Mouse (Mus musculus) heart, embryonic 16.5 days (tissue): ENCODE data around the gene Olfr67. TPM values are rescaled to one million over a fixed set of nuclear protein-coding genes. Genes with fewer than 3 reads are reported as not detected.
"Not testable (repeated sequence)": the region's sequence is repeated elsewhere in the genome, so short reads cannot be mapped to it uniquely, and the experiment has no call there.

Experiments
- ATAC-seq: fragments of 200-750 bp; cut with Nextera tagmentation; replicated peaks from 2 replicates; pipeline ENCODE4 v1.8.0; 2017; ENCODE audit warnings: moderate number of reproducible peaks; ENCODE audit not compliant: insufficient read depth, low FRiP score; ENCODE audit errors: extremely low read depth
- H3K27ac ChIP-seq: fragments of 300-500 bp; sonication (generic); 2 replicates; pipeline ENCODE4 v1.5.1; 2014; ENCODE audit warnings: mild to moderate bottlenecking, low read length, control low read depth, moderate library complexity
- H3K27me3 ChIP-seq: fragments of 300-500 bp; sonication (generic); 2 replicates; pipeline ENCODE4 v1.6.1; 2014; ENCODE audit warnings: low read length, mixed read lengths; ENCODE audit not compliant: control insufficient read depth, insufficient read depth
- H3K36me3 ChIP-seq: fragments of 300-500 bp; sonication (generic); 2 replicates; pipeline ENCODE4 v1.6.1; 2014; ENCODE audit not compliant: control insufficient read depth, insufficient read depth
- H3K4me1 ChIP-seq: fragments of 300-500 bp; sonication (generic); 2 replicates; pipeline ENCODE4 v1.6.1; 2014; ENCODE audit warnings: low read length, mixed read lengths; ENCODE audit not compliant: control insufficient read depth, insufficient read depth
- H3K4me2 ChIP-seq: fragments of 300-500 bp; sonication (generic); 2 replicates; pipeline ENCODE4 v1.6.1; 2014; ENCODE audit warnings: low read depth, mild to moderate bottlenecking, control low read depth, low read length
- H3K4me3 ChIP-seq: fragments of 300-500 bp; sonication (generic); 2 replicates; pipeline ENCODE4 v1.5.1; 2014; ENCODE audit warnings: mild to moderate bottlenecking, control low read depth, low read length
- H3K9ac ChIP-seq: fragments of 300-500 bp; sonication (generic); 2 replicates; pipeline ENCODE4 v1.6.1; 2014; ENCODE audit warnings: low read length, control low read depth
- H3K9me3 ChIP-seq: fragments of 300-500 bp; sonication (generic); replicated peaks from 2 replicates; pipeline ENCODE4 v1.6.1; 2016; ENCODE audit warnings: low read length; ENCODE audit not compliant: control insufficient read depth
- WGBS: fragments of 180-500 bp; shearing (Covaris S2); extraction: QIAGEN DNeasy Blood & Tissue Kit; methylation state at CpG from one replicate; pipeline ENCODE4 v1.1.7; 2014; 5-methylcytosine and 5-hydroxymethylcytosine counted together
- polyA plus RNA-seq: library from polyadenylated mRNA; unstranded; fragments of >200 nt; fragmentation: Nextera tagmentation; extraction: Ambion mirVana; gene quantifications from 2 replicates; pipeline ENCODE4 v1.2.1, GENCODE M21; 2015

Gene Olfr67
- polyA plus RNA-seq, 1 experiment from 2014 or later: not detected

DNA sequence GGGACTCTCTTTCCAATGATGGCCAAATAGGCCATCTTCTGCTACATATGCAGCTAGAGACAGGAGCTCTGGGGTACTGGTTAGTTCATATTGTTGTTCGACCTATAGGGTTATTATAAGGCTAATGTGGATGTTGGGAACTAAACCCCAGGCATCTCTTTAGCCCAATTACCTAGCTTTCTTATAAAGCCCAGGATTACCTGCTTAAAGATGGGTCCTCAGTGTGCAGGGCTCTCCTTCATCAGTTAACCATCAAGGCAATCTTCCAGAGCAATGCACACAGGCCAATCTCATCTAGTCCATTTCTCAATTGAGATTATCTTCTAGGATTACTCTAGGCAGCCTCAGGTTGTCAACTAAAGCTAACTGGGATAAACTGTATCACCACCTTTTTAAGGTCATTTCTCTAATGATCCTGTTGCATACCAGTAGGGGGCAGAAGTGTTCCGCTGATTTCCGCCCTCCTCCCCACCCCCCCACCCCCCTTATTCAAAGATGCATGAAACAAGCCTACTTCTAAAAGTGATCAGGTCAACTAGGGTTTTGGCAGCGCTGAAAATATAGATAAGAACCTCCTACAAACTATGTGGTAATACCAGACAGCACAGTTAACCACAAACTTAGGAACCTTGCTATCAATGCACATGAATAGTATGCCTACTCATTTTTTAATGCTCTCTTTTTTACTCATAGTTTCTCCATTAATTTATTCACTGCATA lies 1.2 kb upstream of the Olfr67 start:
- Histone ChIP-seq H3K27ac (no peak overlapping the region), H3K4me3 (no peak overlapping the region), H3K27me3 (no peaks in the 10 kb centered on the region), H3K9me3 (peaks cover 2% of the 10 kb centered on the region; the same call in 1 of the 2 replicates), H3K36me3 (no peaks in the 10 kb centered on the region), H3K4me2 (no peak overlapping the region), H3K4me1 (no peaks in the 10 kb centered on the region), H3K9ac (no peak overlapping the region)
- 15% methylated on average over 4 of the region's 4 CpGs for WGBS
- ATAC-seq: no peak

DNA sequence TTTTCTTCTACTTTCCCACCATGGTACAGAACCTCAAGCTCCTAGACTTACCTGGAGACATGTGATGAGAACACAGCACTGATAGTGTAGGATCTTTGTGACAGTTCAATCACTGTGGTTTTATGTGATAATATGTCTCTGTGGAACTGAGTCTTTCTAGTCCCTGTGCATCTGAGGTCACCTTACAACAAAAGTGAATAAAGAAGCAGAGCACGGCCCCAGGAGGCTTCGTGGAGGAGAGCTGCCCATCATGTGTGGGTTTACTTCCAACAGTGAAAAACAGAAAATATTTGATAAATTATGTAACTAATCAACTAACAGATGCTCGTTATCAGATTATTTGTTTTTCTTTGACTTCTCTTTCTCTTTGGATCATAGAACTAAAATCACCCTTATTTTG lies 12.0 kb downstream of the Olfr67 start, which contains the start of gene Olfr68:
Olfr68 (minus strand) TSS at position 101 of the 400 bp plus-strand sequence.
- WGBS: 67% methylated on average over 3 of the region's 3 CpGs
- no peaks in the 10 kb centered on the region for H3K4me1 ChIP-seq
- no peak for ATAC-seq
- no peak within 1 kb of the TSS for H3K4me2 ChIP-seq
- H3K9ac ChIP-seq: no peak within 1 kb of the TSS
- H3K27ac ChIP-seq: no peak within 1 kb of the TSS
- no peak within 1 kb of the TSS for H3K4me3 ChIP-seq
- no peaks in the 10 kb centered on the region for H3K27me3 ChIP-seq
- no peaks in the 10 kb centered on the region for H3K36me3 ChIP-seq
- no peaks in the 10 kb centered on the region for H3K9me3 ChIP-seq

DNA sequence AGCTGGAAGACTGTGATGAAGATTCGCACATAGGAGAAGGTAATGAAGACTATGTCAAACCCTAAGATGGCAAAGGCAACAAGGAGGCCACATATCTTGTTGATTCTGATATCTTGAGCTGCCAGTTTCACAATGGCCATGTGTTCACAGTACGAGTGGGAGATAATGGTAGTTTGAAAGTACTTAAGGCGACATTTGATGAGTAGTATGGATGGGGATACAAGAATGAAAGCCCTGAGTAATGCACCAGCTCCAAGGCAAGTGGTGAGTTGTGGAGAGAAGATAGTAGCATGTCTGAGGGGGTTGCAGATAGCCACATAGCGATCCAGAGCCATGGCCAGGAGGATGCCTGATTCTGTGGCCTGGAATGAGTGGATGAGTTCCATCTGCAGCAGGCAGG lies 14.0 kb downstream of the Olfr67 start:
- 53% methylated on average over 4 of the region's 4 CpGs for WGBS
- ATAC-seq: not testable (repeated sequence)

DNA sequence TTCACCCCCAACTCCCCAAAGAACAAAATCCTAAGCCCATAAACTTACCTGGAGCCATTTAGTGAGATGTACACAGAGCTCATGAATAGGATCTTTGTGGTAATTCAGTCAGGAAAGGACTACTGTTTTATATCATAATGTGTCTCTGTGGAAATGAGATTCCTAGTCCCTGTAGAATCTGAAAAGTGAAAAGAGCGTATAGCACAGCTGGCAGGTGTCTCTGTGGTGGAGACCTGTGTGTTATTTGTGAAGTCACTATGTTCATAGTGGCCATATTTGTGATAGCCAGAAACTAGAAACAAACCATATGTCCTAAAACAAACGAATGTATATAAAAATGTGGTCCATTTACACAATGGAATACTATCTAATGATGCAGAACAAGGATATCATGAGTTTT lies 20.1 kb downstream of the Olfr67 start, which contains the start of gene Olfr69:
Olfr69 (minus strand) TSS at position 101 of the 400 bp plus-strand sequence.
- Histone ChIP-seq H3K4me2 (no peak within 1 kb of the TSS), H3K4me3 (no peak within 1 kb of the TSS), H3K27ac (no peak within 1 kb of the TSS), H3K9me3 (no peaks in the 10 kb centered on the region), H3K9ac (no peak within 1 kb of the TSS), H3K27me3 (no peaks in the 10 kb centered on the region), H3K4me1 (no peaks in the 10 kb centered on the region), H3K36me3 (no peaks in the 10 kb centered on the region)
- ATAC-seq: no peak
- WGBS: 56% methylated on average over 2 of the region's 2 CpGs

More for the DNA sequence above, 14.0 kb downstream of the Olfr67 start:
- H3K4me3 ChIP-seq, H3K36me3 ChIP-seq, H3K9me3 ChIP-seq, H3K4me1 ChIP-seq, H3K9ac ChIP-seq, H3K27ac ChIP-seq, H3K4me2 ChIP-seq, H3K27me3 ChIP-seq: not testable (repeated sequence)

DNA sequence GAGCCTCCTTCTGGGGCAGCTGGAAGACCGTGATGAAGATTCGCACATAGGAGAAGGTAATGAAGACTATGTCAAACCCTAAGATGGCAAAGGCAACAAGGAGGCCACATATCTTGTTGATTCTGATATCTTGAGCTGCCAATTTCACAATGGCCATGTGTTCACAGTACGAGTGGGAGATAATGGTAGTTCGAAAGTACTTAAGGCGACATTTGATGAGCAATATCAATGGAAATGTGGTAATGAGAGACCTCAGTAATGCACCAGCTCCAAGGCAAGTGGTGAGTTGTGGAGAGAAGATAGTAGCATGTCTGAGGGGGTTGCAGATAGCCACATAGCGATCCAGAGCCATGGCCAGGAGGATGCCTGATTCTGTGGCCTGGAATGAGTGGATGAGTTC lies 23.9 kb downstream of the Olfr67 start:
- H3K27ac ChIP-seq, H3K4me1 ChIP-seq, H3K4me3 ChIP-seq, H3K9me3 ChIP-seq, ATAC-seq, H3K27me3 ChIP-seq, H3K36me3 ChIP-seq, H3K9ac ChIP-seq, H3K4me2 ChIP-seq: not testable (repeated sequence)
- WGBS: 69% methylated on average over 5 of the region's 6 CpGs

DNA sequence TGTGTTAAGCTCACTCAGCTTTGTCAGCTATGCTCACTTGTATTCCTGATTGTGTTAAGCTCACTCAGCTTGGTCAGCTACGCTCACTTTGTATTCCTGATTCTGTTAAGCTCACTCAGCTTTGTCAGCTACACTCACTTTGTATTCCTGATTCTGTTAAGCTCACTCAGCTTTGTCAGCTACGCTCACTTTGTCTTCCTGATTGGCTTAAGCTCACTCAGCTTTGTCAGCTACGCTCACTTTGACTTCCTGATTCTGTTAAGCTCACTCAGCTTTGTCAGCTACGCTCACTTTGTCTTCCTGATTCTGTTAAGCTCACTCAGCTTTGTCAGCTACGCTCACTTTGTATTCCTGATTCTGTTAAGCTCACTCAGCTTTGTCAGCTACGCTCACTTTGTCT lies 29.4 kb downstream of the Olfr67 start:
- H3K27me3 ChIP-seq, H3K4me3 ChIP-seq, H3K9ac ChIP-seq, H3K4me1 ChIP-seq, H3K27ac ChIP-seq, H3K4me2 ChIP-seq, H3K9me3 ChIP-seq, ATAC-seq, H3K36me3 ChIP-seq: not testable (repeated sequence)
- WGBS: 71% methylated on average over 6 of the region's 6 CpGs

DNA sequence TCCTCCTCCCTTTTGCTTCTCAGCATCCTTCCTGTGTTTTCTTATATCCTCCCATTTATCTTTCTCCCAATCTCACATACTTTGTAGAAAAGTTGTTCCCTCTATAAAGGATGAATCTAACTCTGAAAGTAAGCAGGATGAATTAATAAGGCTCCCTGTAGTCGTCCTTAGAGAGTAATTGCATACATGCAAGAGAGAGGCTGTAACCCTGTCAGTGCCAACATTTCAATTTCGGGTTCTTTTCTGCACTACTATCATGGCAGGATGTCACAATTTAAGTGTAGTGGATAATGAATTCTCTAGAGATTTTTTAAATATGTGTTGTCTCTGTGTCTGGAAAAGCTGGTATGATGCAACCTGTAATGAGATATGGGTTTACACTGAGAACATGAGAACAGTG lies 34.4 kb downstream of the Olfr67 start, which contains the start of gene Olfr630:
Olfr630 (minus strand) TSS at position 101 of the 400 bp plus-strand sequence.
- Histone ChIP-seq H3K9me3 (no peaks in the 10 kb centered on the region), H3K9ac (no peak within 1 kb of the TSS), H3K27ac (no peak within 1 kb of the TSS), H3K4me1 (no peaks in the 10 kb centered on the region), H3K27me3 (no peaks in the 10 kb centered on the region), H3K36me3 (no peaks in the 10 kb centered on the region), H3K4me2 (no peak within 1 kb of the TSS), H3K4me3 (no peak within 1 kb of the TSS)
- no peak for ATAC-seq
- WGBS: 32% methylated on average over 2 of the region's 2 CpGs

DNA sequence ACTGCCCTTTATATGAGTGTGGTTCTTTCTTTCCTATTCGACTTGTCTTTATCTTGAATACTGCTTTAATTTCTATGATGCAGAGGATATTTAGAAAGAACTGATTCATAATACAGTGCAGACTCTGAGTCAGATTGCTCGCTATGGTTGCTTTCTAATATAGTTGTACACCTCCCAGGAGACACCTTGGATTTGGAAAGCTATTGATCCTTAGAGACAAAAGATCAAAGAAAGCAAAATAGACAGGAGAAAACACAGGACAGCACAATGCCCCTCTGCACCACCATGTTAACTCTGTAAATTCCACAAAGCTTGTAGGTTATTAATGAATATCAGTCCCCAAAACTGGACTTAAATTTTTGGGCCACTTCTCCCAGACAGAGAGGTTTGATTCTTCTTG lies 46.8 kb downstream of the Olfr67 start, which contains the start of gene Olfr629:
Olfr629 (minus strand) TSS at position 101 of the 400 bp plus-strand sequence.
- Histone ChIP-seq H3K9ac (no peak within 1 kb of the TSS), H3K4me1 (no peaks in the 10 kb centered on the region), H3K27me3 (no peaks in the 10 kb centered on the region), H3K4me2 (no peak within 1 kb of the TSS), H3K27ac (no peak within 1 kb of the TSS), H3K9me3 (no peaks in the 10 kb centered on the region; the same call in 1 of the 2 replicates), H3K36me3 (no peaks in the 10 kb centered on the region), H3K4me3 (no peak within 1 kb of the TSS)
- no peak for ATAC-seq
- WGBS: 73% methylated on average over 2 of the region's 2 CpGs
